Mouse (Mus musculus) gastrocnemius, adult 8-10 months (tissue): ENCODE measurements around the gene Cpsf4l. TPM values are rescaled to one million over a fixed set of nuclear protein-coding genes. Genes with fewer than 3 reads are reported as not detected.

Source experiments
- total RNA-seq, 4 experiments: library from RNA; stranded (reverse); gene quantifications; 2 replicates each; pipeline ENCODE4 v1.2.4; 2022

Cpsf4l gene
- total RNA-seq, 4 experiments from 2014 or later: not detected

Other genes with a start within 250 kb of the Cpsf4l start
- gene Sstr2, start 90.7 kb downstream of the Cpsf4l start, total RNA-seq: not detected
- 10 to 100 TPM; 18.4 to 24.6 (median 20.6) TPM for gene Cog1, start 60.8 kb downstream of the Cpsf4l start, total RNA-seq
- 1 to 10 TPM; 2.1 to 2.6 (median 2.2) TPM for gene Slc39a11, start 59.9 kb downstream of the Cpsf4l start, total RNA-seq
- 10 to 100 TPM; 30.8 to 41.7 (median 36.1) TPM for gene Fam104a, start 25.9 kb downstream of the Cpsf4l start, total RNA-seq
- 1 to 10 TPM; 3.3 to 5.0 (median 4.4) TPM for gene D11Wsu47e, start 25.6 kb downstream of the Cpsf4l start, total RNA-seq
- 1 to 10 TPM; 2.8 to 6.4 (median 5.0) TPM for gene Cdc42ep4, start 41.9 kb upstream of the Cpsf4l start, total RNA-seq